8 mouse cellular contexts compared by ENCODE assay signal in the genomic region with DNA sequence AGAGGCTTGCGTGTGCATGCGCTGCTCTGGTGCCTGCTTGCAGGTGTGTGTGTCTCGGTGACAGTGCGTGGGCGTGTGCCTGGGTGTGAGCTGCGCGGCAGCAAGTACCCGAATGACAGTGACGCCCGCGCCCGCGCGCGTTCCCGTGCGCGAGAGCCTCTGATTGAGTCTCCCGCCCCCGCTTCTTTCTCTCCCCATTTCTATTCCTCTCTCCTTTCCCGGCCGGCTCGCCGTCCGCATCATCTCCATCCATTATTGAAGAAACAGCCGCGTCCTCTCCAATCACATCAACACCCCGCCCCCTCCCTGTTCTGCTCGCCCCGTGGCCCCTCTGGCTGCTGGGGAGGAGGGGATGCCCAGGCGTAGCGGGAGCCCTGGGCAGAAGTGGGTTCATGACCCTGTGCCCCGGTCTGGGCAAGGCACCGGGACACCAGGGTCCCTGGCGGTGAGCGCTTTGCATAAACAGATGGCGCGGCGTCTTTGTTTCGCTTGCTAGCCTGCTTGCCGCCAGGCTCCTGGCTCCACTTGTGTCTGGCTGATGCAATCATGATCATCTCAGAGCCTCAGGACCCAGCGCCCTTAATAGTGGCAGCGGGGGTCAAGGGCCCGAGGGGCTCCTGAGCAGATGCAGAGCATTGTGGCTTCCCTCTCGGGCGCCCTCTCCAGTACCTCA. TPM values are rescaled to one million over a fixed set of nuclear protein-coding genes. Genes with fewer than 3 reads are reported as not detected.
DNase-seq lines count a peak whose midpoint lies in the region; ATAC-seq and TF ChIP-seq lines count a peak whose summit lies in the region.

No protein-coding gene starts in this region.

- no peak for TF ChIP-seq EP300 in liver, embryonic 14.5 days (IDR thresholded peaks at IDR 0.05; ENCODE audit: low read depth)

- TF ChIP-seq CTCF in lung, adult 2 months (IDR thresholded peaks at IDR 0.05; ENCODE audit: insufficient read depth, low read length): no peak
- TF ChIP-seq CTCF in liver, embryonic 14.5 days (IDR thresholded peaks at IDR 0.05; ENCODE audit: low read depth): peak; percentile 22; the same call in 1 of the 2 replicates

- no peak overlapping the region for H3K27ac ChIP-seq in brown adipose tissue, adult 24 weeks (replicated peaks; ENCODE audit: low read depth, low read length)
- H3K27ac ChIP-seq in forebrain, embryonic 14.5 days (ENCODE audit: low read depth, low read length): peak overlapping the region; percentile 97
- 0 out of 2 replicates have a peak overlapping the region, but pooled peaks have one; percentile 13 for H3K27ac ChIP-seq in intestine, embryonic 15.5 days
- no peak overlapping the region for H3K27ac ChIP-seq in liver, embryonic 14.5 days

- H3K9me3 ChIP-seq in forebrain, embryonic 14.5 days (replicated peaks; ENCODE audit: control insufficient read depth, low read length): no peaks in the 10 kb centered on the region
- H3K9me3 ChIP-seq in intestine, embryonic 15.5 days: no peaks in the 10 kb centered on the region
- no peaks in the 10 kb centered on the region for H3K9me3 ChIP-seq in liver, embryonic 14.5 days (ENCODE audit: control insufficient read depth, low read length)

- H3K36me3 ChIP-seq in forebrain, embryonic 14.5 days (ENCODE audit: control insufficient read depth, insufficient read depth, low read length): no peaks in the 10 kb centered on the region
- H3K36me3 ChIP-seq in intestine, embryonic 15.5 days: no peaks in the 10 kb centered on the region
- H3K36me3 ChIP-seq in liver, embryonic 14.5 days (replicated peaks; ENCODE audit: control insufficient read depth, insufficient read depth, low read depth): no peaks in the 10 kb centered on the region

- peak overlapping the region; percentile 45 for H3K4me3 ChIP-seq in lung, adult 2 months (replicated peaks; ENCODE audit: extremely low read depth, low read depth, low read length)
- peak overlapping the region; percentile 56 for H3K4me3 ChIP-seq in brown adipose tissue, adult 24 weeks (ENCODE audit: insufficient read depth, low read depth, low read length)
- H3K4me3 ChIP-seq in forebrain, embryonic 14.5 days (ENCODE audit: low read depth, low read length): peak overlapping the region; percentile 42
- H3K4me3 ChIP-seq in intestine, embryonic 15.5 days (replicated peaks): peak overlapping the region; percentile 51
- peak overlapping the region in 1 of 2 experiments; percentile 40; a peak in 2 of 4 replicates for H3K4me3 ChIP-seq in liver, embryonic 14.5 days (ENCODE audit: insufficient read depth in 1 of 2, low read depth in 2 of 2, low read length in 2 of 2)

- DNase-seq in lung, adult 2 months: peak; percentile 43
- DNase-seq in lung, postnatal 25 days (ENCODE audit: low spot score): no peak
- DNase-seq in forebrain, embryonic 14.5 days (ENCODE audit: low spot score): peak; percentile 85
- no peak for DNase-seq in liver, embryonic 14.5 days (ENCODE audit: low read depth in 3 of 3, low spot score in 3 of 3)
- DNase-seq in retina, postnatal 1 day: peak; percentile 90
- DNase-seq in urinary bladder, adult 18-20 months (ENCODE audit: low spot score in 2 of 2): no peak

- H3K27me3 ChIP-seq in forebrain, embryonic 14.5 days (replicated peaks; ENCODE audit: control insufficient read depth, insufficient read depth, low read length): peaks cover 21% of the 10 kb centered on the region; the same call in 1 of the 2 replicates
- H3K27me3 ChIP-seq in intestine, embryonic 15.5 days (replicated peaks): peaks cover 75% of the 10 kb centered on the region
- peaks cover 71% of the 10 kb centered on the region for H3K27me3 ChIP-seq in liver, embryonic 14.5 days (ENCODE audit: control insufficient read depth, insufficient read depth, low read length)

- no peak; the same call in 1 of the 2 replicates for ATAC-seq in forebrain, embryonic 14.5 days
- ATAC-seq in intestine, embryonic 15.5 days: no peak
- ATAC-seq in liver, embryonic 14.5 days (ENCODE audit: insufficient read depth): no peak

- peaks cover 4% of the 10 kb centered on the region for H3K4me1 ChIP-seq in lung, adult 2 months (ENCODE audit: control insufficient read depth, insufficient read depth, low read length)
- H3K4me1 ChIP-seq in brown adipose tissue, adult 24 weeks (ENCODE audit: control insufficient read depth, insufficient read depth, insufficient read length, low read length): no peaks in the 10 kb centered on the region; the same call in 1 of the 2 replicates
- peaks cover 50% of the 10 kb centered on the region for H3K4me1 ChIP-seq in forebrain, embryonic 14.5 days (ENCODE audit: control insufficient read depth, insufficient read depth, low read length)
- peaks cover 72% of the 10 kb centered on the region for H3K4me1 ChIP-seq in intestine, embryonic 15.5 days (replicated peaks)
- H3K4me1 ChIP-seq in liver, embryonic 14.5 days (replicated peaks; ENCODE audit: control insufficient read depth in 2 of 2, insufficient read depth in 2 of 2, low read length in 1 of 2): peaks cover 7 to 28% of the 10 kb centered on the region in 2 experiments

- peak overlapping the region; percentile 90 for H3K4me2 ChIP-seq in forebrain, embryonic 14.5 days (ENCODE audit: low read length)
- peak overlapping the region; percentile 99 for H3K4me2 ChIP-seq in intestine, embryonic 15.5 days (replicated peaks)
- H3K4me2 ChIP-seq in liver, embryonic 14.5 days (ENCODE audit: low read depth): peak overlapping the region; percentile 58

- H3K9ac ChIP-seq in forebrain, embryonic 14.5 days (ENCODE audit: low read length): peak overlapping the region; percentile 76
- H3K9ac ChIP-seq in intestine, embryonic 15.5 days: peak overlapping the region; percentile 52
- H3K9ac ChIP-seq in liver, embryonic 14.5 days (replicated peaks): no peak overlapping the region

- TF ChIP-seq POLR2A in lung, adult 2 months (IDR thresholded peaks at IDR 0.05; ENCODE audit: borderline replicate concordance, extremely low read depth, low read depth, low read length): no peak

- WGBS in lung, adult 2 months: 1% methylated on average over 45 of the region's 46 CpGs
- under 1% methylated on average over 42 of the region's 46 CpGs for WGBS in forebrain, embryonic 14.5 days
- 1% methylated on average over 46 of the region's 46 CpGs for WGBS in intestine, embryonic 15.5 days
- WGBS in liver, embryonic 14.5 days (ENCODE audit: insufficient replicate concordance): 1% methylated on average over 45 of the region's 46 CpGs

RNA-seq across cellular contexts. Expression of a gene that starts 3.0 kb away (rescaled TPM):
- polyA plus RNA-seq in lung, adult 2 months (2012; rRNA removed): 107 and 124 TPM in 2 replicates
- polyA plus RNA-seq in brown adipose tissue, adult 24 weeks (2012; ENCODE audit: insufficient read depth, insufficient read length, missing spikeins): 13.0 and 14.5 TPM in 2 replicates
- polyA plus RNA-seq in forebrain, embryonic 14.5 days (2014; fragmentation: Nextera tagmentation; extraction: Ambion mirVana): 12.5 and 17.2 TPM in 2 replicates
- polyA plus RNA-seq in intestine, embryonic 15.5 days (2015; fragmentation: Nextera tagmentation; extraction: Ambion mirVana): 52.7 and 53.8 TPM in 2 replicates
- polyA plus RNA-seq in liver, embryonic 14.5 days (2012; rRNA removed): 2.1 and 3.6 TPM in 2 replicates
- 2.0 and 5.8 TPM in 2 replicates for polyA plus RNA-seq in liver, embryonic 14.5 days (2014; fragmentation: Nextera tagmentation; extraction: Ambion mirVana)

RNA-seq across cellular contexts. Expression of a gene that starts 10.3 kb away (rescaled TPM):
- 1.5 and 5.8 TPM in 2 replicates for polyA plus RNA-seq in lung, adult 2 months (2012; rRNA removed)
- polyA plus RNA-seq in brown adipose tissue, adult 24 weeks (2012; ENCODE audit: insufficient read depth, insufficient read length, missing spikeins): 3.8 and 4.8 TPM in 2 replicates
- polyA plus RNA-seq in forebrain, embryonic 14.5 days (2014; fragmentation: Nextera tagmentation; extraction: Ambion mirVana): 0.41 TPM in 1 of 2 replicates, not detected in the other
- 0.41 and 0.74 TPM in 2 replicates for polyA plus RNA-seq in intestine, embryonic 15.5 days (2015; fragmentation: Nextera tagmentation; extraction: Ambion mirVana)
- 0.16 and 0.37 TPM in 2 replicates for polyA plus RNA-seq in liver, embryonic 14.5 days (2012; rRNA removed)
- not detected in 2 replicates for polyA plus RNA-seq in liver, embryonic 14.5 days (2014; fragmentation: Nextera tagmentation; extraction: Ambion mirVana)

RNA-seq across cellular contexts. Expression of a gene that starts 10.5 kb away (rescaled TPM):
- 40.3 and 57.7 TPM in 2 replicates for polyA plus RNA-seq in lung, adult 2 months (2012; rRNA removed)
- 15.5 and 16.7 TPM in 2 replicates for polyA plus RNA-seq in brown adipose tissue, adult 24 weeks (2012; ENCODE audit: insufficient read depth, insufficient read length, missing spikeins)
- 53.1 and 65.1 TPM in 2 replicates for polyA plus RNA-seq in forebrain, embryonic 14.5 days (2014; fragmentation: Nextera tagmentation; extraction: Ambion mirVana)
- 147 and 149 TPM in 2 replicates for polyA plus RNA-seq in intestine, embryonic 15.5 days (2015; fragmentation: Nextera tagmentation; extraction: Ambion mirVana)
- polyA plus RNA-seq in liver, embryonic 14.5 days (2012; rRNA removed): 81.0 and 88.6 TPM in 2 replicates
- 82.7 and 88.2 TPM in 2 replicates for polyA plus RNA-seq in liver, embryonic 14.5 days (2014; fragmentation: Nextera tagmentation; extraction: Ambion mirVana)

RNA-seq across cellular contexts. Expression of a gene that starts 22.6 kb away (rescaled TPM):
- 0.23 and 0.24 TPM in 2 replicates for polyA plus RNA-seq in lung, adult 2 months (2012; rRNA removed)
- not detected in 2 replicates for polyA plus RNA-seq in brown adipose tissue, adult 24 weeks (2012; ENCODE audit: insufficient read depth, insufficient read length, missing spikeins)
- 32.1 and 35.4 TPM in 2 replicates for polyA plus RNA-seq in forebrain, embryonic 14.5 days (2014; fragmentation: Nextera tagmentation; extraction: Ambion mirVana)
- 4.9 and 5.7 TPM in 2 replicates for polyA plus RNA-seq in intestine, embryonic 15.5 days (2015; fragmentation: Nextera tagmentation; extraction: Ambion mirVana)
- polyA plus RNA-seq in liver, embryonic 14.5 days (2012; rRNA removed): not detected in 2 replicates
- polyA plus RNA-seq in liver, embryonic 14.5 days (2014; fragmentation: Nextera tagmentation; extraction: Ambion mirVana): 0.13 TPM in 1 of 2 replicates, not detected in the other

Comparison
In these comparisons a context has a peak if more than half of its experiments do, and no peak if none do; other contexts are left out.
1. DNase-seq: peak in lung, adult 2 months (single experiment), forebrain, embryonic 14.5 days (single experiment) and retina, postnatal 1 day (single experiment); none in lung, postnatal 25 days (single experiment), liver, embryonic 14.5 days (0 of 3) and urinary bladder, adult 18-20 months (0 of 2).
2. H3K27ac ChIP-seq: peak in forebrain, embryonic 14.5 days (single experiment) and intestine, embryonic 15.5 days (single experiment); none in brown adipose tissue, adult 24 weeks (single experiment) and liver, embryonic 14.5 days (single experiment).
3. Peak in every context shown above with its lines, with median percentiles within 50 percentile points of each other: H3K4me2 ChIP-seq.